Mouse (Mus musculus) neural tube, embryonic 11.5 days (tissue): ENCODE data around the gene Tfe3. TPM values are rescaled to one million over a fixed set of nuclear protein-coding genes. Genes with fewer than 3 reads are reported as not detected.
"Not testable (repeated sequence)": the region's sequence is repeated elsewhere in the genome, so short reads cannot be mapped to it uniquely, and the experiment has no call there.

ENCODE experiments used
- ATAC-seq: fragments of 200-750 bp; cut with Nextera tagmentation; 2 replicates; pipeline ENCODE4 v1.8.0; 2017; ENCODE audit warnings: moderate number of reproducible peaks, mild to moderate bottlenecking, moderate TSS enrichment, moderate library complexity; ENCODE audit not compliant: insufficient read depth, low FRiP score, low TSS enrichment
- DNase-seq: peaks from one replicate; pipeline ENCODE4 v3.0.0-alpha.2; 2015; ENCODE audit warnings: low spot score
- H3K27ac ChIP-seq: fragments of 300-500 bp; sonication (generic); 2 replicates; pipeline ENCODE4 v1.5.1; 2014; ENCODE audit warnings: low read depth, mild to moderate bottlenecking, low read length
- H3K27me3 ChIP-seq: fragments of 300-500 bp; sonication (generic); 2 replicates; pipeline ENCODE4 v1.6.1; 2014; ENCODE audit warnings: mild to moderate bottlenecking, low read length, mixed read lengths; ENCODE audit not compliant: control insufficient read depth, insufficient read depth
- H3K36me3 ChIP-seq: fragments of 300-500 bp; sonication (generic); 2 replicates; pipeline ENCODE4 v1.6.1; 2014; ENCODE audit warnings: mild to moderate bottlenecking, low read length, moderate library complexity, mixed read lengths; ENCODE audit not compliant: control insufficient read depth, insufficient read depth
- H3K4me1 ChIP-seq: fragments of 300-500 bp; sonication (generic); 2 replicates; pipeline ENCODE4 v1.6.1; 2014; ENCODE audit warnings: low read length, mixed read lengths; ENCODE audit not compliant: control insufficient read depth, insufficient read depth
- H3K4me2 ChIP-seq: fragments of 300-500 bp; sonication (generic); 2 replicates; pipeline ENCODE4 v1.6.1; 2014; ENCODE audit warnings: low read depth, mild to moderate bottlenecking, moderate library complexity
- H3K4me3 ChIP-seq: fragments of 300-500 bp; sonication (generic); 2 replicates; pipeline ENCODE4 v1.5.1; 2014; ENCODE audit warnings: low read depth, low read length
- H3K9ac ChIP-seq: fragments of 300-500 bp; sonication (generic); 2 replicates; pipeline ENCODE4 v1.6.1; 2014; ENCODE audit warnings: mild to moderate bottlenecking, low read length
- H3K9me3 ChIP-seq: fragments of 300-500 bp; sonication (generic); 2 replicates; pipeline ENCODE4 v1.6.1; 2016; ENCODE audit warnings: low read length; ENCODE audit not compliant: control insufficient read depth
- WGBS: fragments of 180-500 bp; shearing (Covaris S2); extraction: QIAGEN DNeasy Blood & Tissue Kit; methylation state at CpG from one replicate; pipeline ENCODE4 v1.1.7; 2014; 5-methylcytosine and 5-hydroxymethylcytosine counted together
- polyA plus RNA-seq: library from polyadenylated mRNA; unstranded; fragments of >200 nt; fragmentation: Nextera tagmentation; extraction: Ambion mirVana; gene quantifications from 2 replicates; pipeline ENCODE4 v1.2.1, GENCODE M21; 2014

Gene Tfe3
- polyA plus RNA-seq, 1 experiment from 2014 or later: 25.9 TPM

GRCm38 (mm10) chrX:7782603-7783092 is 20.3 kb downstream of the Tfe3 start:
- no peak overlapping the region for H3K4me3 ChIP-seq
- DNase-seq (no peak), ATAC-seq (no peak)
- WGBS: 80% methylated on average over 4 of the region's 4 CpGs
- no peaks in the 10 kb centered on the region for H3K36me3 ChIP-seq
- no peaks in the 10 kb centered on the region for H3K4me1 ChIP-seq
- no peak overlapping the region for H3K4me2 ChIP-seq
- no peak overlapping the region for H3K27ac ChIP-seq
- H3K9me3 ChIP-seq: no peaks in the 10 kb centered on the region
- H3K9ac ChIP-seq: no peak overlapping the region
- H3K27me3 ChIP-seq: no peaks in the 10 kb centered on the region

GRCm38 (mm10) chrX:7789542-7790136 is 27.3 kb downstream of the Tfe3 start, which contains the start of gene Gripap1:
Gene Gripap1, plus strand, starts transcription at chrX:7789765.
- Histone ChIP-seq H3K4me2 (peak within 1 kb of the TSS; percentile 42), H3K9ac (peak within 1 kb of the TSS; percentile 46; the same call in 1 of the 2 replicates), H3K4me3 (peak within 1 kb of the TSS; percentile 44), H3K36me3 (no peaks in the 10 kb centered on the region), H3K27ac (no peak within 1 kb of the TSS), H3K4me1 (no peaks in the 10 kb centered on the region), H3K27me3 (no peaks in the 10 kb centered on the region), H3K9me3 (no peaks in the 10 kb centered on the region)
- ATAC-seq (peak; percentile 82), DNase-seq (peak; percentile 78)
- WGBS: 17% methylated on average over 24 of the region's 24 CpGs

GRCm38 (mm10) chrX:7790309-7790708 is 27.9 kb downstream of the Tfe3 start:
- Histone ChIP-seq H3K9me3 (no peaks in the 10 kb centered on the region), H3K27me3 (no peaks in the 10 kb centered on the region), H3K4me1 (no peaks in the 10 kb centered on the region), H3K9ac (peak overlapping the region; percentile 46; the same call in 1 of the 2 replicates), H3K4me2 (peak overlapping the region; percentile 42), H3K27ac (no peak overlapping the region), H3K36me3 (no peaks in the 10 kb centered on the region), H3K4me3 (peak overlapping the region; percentile 44)
- no peak for DNase-seq
- 37% methylated on average over 5 of the region's 5 CpGs for WGBS
- no peak; the same call in 1 of the 2 replicates for ATAC-seq

GRCm38 (mm10) chrX:7793361-7793760 is 31.0 kb downstream of the Tfe3 start:
- H3K27me3 ChIP-seq: no peaks in the 10 kb centered on the region
- no peak overlapping the region for H3K4me2 ChIP-seq
- 50% methylated on average over 3 of the region's 3 CpGs for WGBS
- H3K9me3 ChIP-seq: no peaks in the 10 kb centered on the region
- H3K27ac ChIP-seq: no peak overlapping the region
- H3K4me3 ChIP-seq: no peak overlapping the region
- no peaks in the 10 kb centered on the region for H3K36me3 ChIP-seq
- ATAC-seq (no peak), DNase-seq (no peak)
- no peak overlapping the region for H3K9ac ChIP-seq
- no peaks in the 10 kb centered on the region for H3K4me1 ChIP-seq

- Histone ChIP-seq H3K36me3 (no peaks in the 10 kb centered on the region; the same call in 1 of the 2 replicates), H3K27me3 (no peaks in the 10 kb centered on the region), H3K27ac (no peak overlapping the region), H3K9me3 (no peaks in the 10 kb centered on the region), H3K9ac (no peak overlapping the region), H3K4me1 (no peaks in the 10 kb centered on the region), H3K4me2 (no peak overlapping the region), H3K4me3 (no peak overlapping the region)
- WGBS: 26% methylated on average over 7 of the region's 7 CpGs
- DNase-seq (no peak), ATAC-seq (no peak)
Measured at GRCm38 (mm10) chrX:7795016-7795415, 32.7 kb downstream of the Tfe3 start.

GRCm38 (mm10) chrX:7797327-7797726 is 35.0 kb downstream of the Tfe3 start:
- Histone ChIP-seq H3K27me3 (no peaks in the 10 kb centered on the region), H3K36me3 (no peaks in the 10 kb centered on the region; the same call in none of the 2 replicates), H3K4me1 (no peaks in the 10 kb centered on the region), H3K4me2 (no peak overlapping the region), H3K4me3 (no peak overlapping the region), H3K9ac (no peak overlapping the region), H3K9me3 (no peaks in the 10 kb centered on the region), H3K27ac (no peak overlapping the region)
- DNase-seq (no peak), ATAC-seq (no peak)
- WGBS: 86% methylated on average over 3 of the region's 3 CpGs

GRCm38 (mm10) chrX:7802157-7802556 is 39.8 kb downstream of the Tfe3 start:
- not testable (repeated sequence) for DNase-seq, H3K9me3 ChIP-seq, H3K9ac ChIP-seq, H3K4me3 ChIP-seq, H3K4me2 ChIP-seq, ATAC-seq, H3K36me3 ChIP-seq, H3K4me1 ChIP-seq, H3K27me3 ChIP-seq, H3K27ac ChIP-seq
- WGBS: 98% methylated on average over 2 of the region's 2 CpGs

- DNase-seq, H3K27ac ChIP-seq, H3K36me3 ChIP-seq, ATAC-seq, H3K4me2 ChIP-seq, H3K9ac ChIP-seq, H3K4me3 ChIP-seq, H3K27me3 ChIP-seq, H3K9me3 ChIP-seq, H3K4me1 ChIP-seq: not testable (repeated sequence)
- 55% methylated on average over 8 of the region's 8 CpGs for WGBS
Measured at GRCm38 (mm10) chrX:7815016-7815415, 52.7 kb downstream of the Tfe3 start.
